Mouse (Mus musculus) CH12.LX (cell line): Measurements from ENCODE around the gene Notch1. TPM values are rescaled to one million over a fixed set of nuclear protein-coding genes. Genes with fewer than 3 reads are reported as not detected.
A peak's percentile ranks its signal among the peaks of the same experiment; 100 is the strongest.

Source experiments
- DNase-seq: peaks from one replicate; pipeline ENCODE4 v3.0.0-alpha.2; 2013; ENCODE audit errors: extremely low read depth
- H3K27ac ChIP-seq: 2 replicates; pipeline ENCODE4 v1.5.1; 2012; ENCODE audit warnings: low read depth, mild to moderate bottlenecking, control low read depth, moderate library complexity; ENCODE audit not compliant: insufficient read depth
- H3K27me3 ChIP-seq: replicated peaks from 2 replicates; pipeline ENCODE3; 2012; ENCODE audit warnings: inconsistent platforms
- H3K36me3 ChIP-seq, 2 experiments: replicated peaks in 1 of 2; 2 replicates each; pipeline versions ENCODE3 to v1.6.1; 2012; ENCODE audit warnings: inconsistent platforms in 1 of 2, low read length in 1 of 2, mild to moderate bottlenecking in 1 of 2, mixed read lengths in 1 of 2, moderate library complexity in 1 of 2; ENCODE audit not compliant: control insufficient read depth in 1 of 2, insufficient read depth in 1 of 2
- H3K4me1 ChIP-seq, 2 experiments: 2 replicates each; pipeline ENCODE4 v1.6.1; 2012; ENCODE audit warnings: inconsistent platforms in 1 of 2, moderate library complexity in 1 of 2; ENCODE audit not compliant: insufficient read depth in 2 of 2, control insufficient read depth in 1 of 2
- H3K4me2 ChIP-seq: 2 replicates; pipeline ENCODE4 v1.6.1; 2012; ENCODE audit warnings: low read depth, mild to moderate bottlenecking, control low read depth; ENCODE audit not compliant: poor library complexity, insufficient read depth, severe bottlenecking
- H3K4me3 ChIP-seq, 3 experiments: fragments of 150-350 bp in 1 of 3; sonication (generic) in 1 of 3; replicated peaks in 1 of 3; 2 replicates each; pipeline versions ENCODE3 to v1.5.1; 2011 to 2012; ENCODE audit warnings: low read depth in 2 of 3, low read length in 2 of 3, mild to moderate bottlenecking in 2 of 3, moderate library complexity in 2 of 3, control low read depth in 1 of 3, improper control_type of control experiment in 1 of 3, inconsistent platforms in 1 of 3, mixed read lengths in 1 of 3; ENCODE audit not compliant: poor library complexity in 1 of 3
- H3K79me2 ChIP-seq: replicated peaks from 2 replicates; pipeline ENCODE4 v1.6.1; 2012; ENCODE audit warnings: mild to moderate bottlenecking, moderate library complexity; ENCODE audit not compliant: control insufficient read depth, poor library complexity, insufficient read depth, severe bottlenecking; ENCODE audit errors: extremely low read depth
- H3K9ac ChIP-seq: 2 replicates; pipeline ENCODE4 v1.6.1; 2012; ENCODE audit warnings: low read depth, mild to moderate bottlenecking, control low read depth, moderate library complexity; ENCODE audit not compliant: insufficient read depth
- H3K9me3 ChIP-seq: replicated peaks from 2 replicates; pipeline ENCODE3; 2012; ENCODE audit warnings: low read length, inconsistent platforms, mixed read lengths
- CHD1 ChIP-seq: IDR thresholded peaks from 2 replicates; pipeline ENCODE4 v1.6.1; 2012; ENCODE audit warnings: low read depth, low read length, improper control_type of control experiment, inconsistent platforms
- CTCF ChIP-seq, 2 experiments: IDR thresholded peaks in 1 of 2; conservative IDR thresholded peaks in 1 of 2; 2 replicates each; pipeline ENCODE4 v1.5.1; 2011 to 2012; ENCODE audit warnings: low read depth in 2 of 2, low read length in 2 of 2, improper control_type of control experiment in 1 of 2, inconsistent platforms in 1 of 2, mild to moderate bottlenecking in 1 of 2, moderate library complexity in 1 of 2
- ELF1 ChIP-seq: IDR thresholded peaks from 2 replicates; pipeline ENCODE4 v1.6.1; 2014; ENCODE audit warnings: low read depth, mild to moderate bottlenecking, inconsistent platforms, low read length, improper control_type of control experiment
- ETS1 ChIP-seq: conservative IDR thresholded peaks from 2 replicates; pipeline ENCODE4 v1.6.1; 2012; ENCODE audit warnings: low read depth, mild to moderate bottlenecking, inconsistent platforms, low read length, improper control_type of control experiment, moderate library complexity
- IRF4 ChIP-seq: IDR thresholded peaks from 2 replicates; pipeline ENCODE4 v1.6.1; 2014; ENCODE audit warnings: low read depth, mild to moderate bottlenecking, inconsistent platforms, low read length, improper control_type of control experiment
- MAFK ChIP-seq: IDR thresholded peaks from 2 replicates; pipeline ENCODE4 v1.6.1; 2011; ENCODE audit warnings: low read length, improper control_type of control experiment; ENCODE audit not compliant: insufficient replicate concordance
- MAX ChIP-seq: IDR thresholded peaks from 2 replicates; pipeline ENCODE4 v1.6.1; 2011; ENCODE audit warnings: low read length, improper control_type of control experiment
- MAZ ChIP-seq: IDR thresholded peaks from 2 replicates; pipeline ENCODE4 v1.6.1; 2012; ENCODE audit warnings: low read depth, mild to moderate bottlenecking, inconsistent platforms, low read length, improper control_type of control experiment, moderate library complexity
- MEF2A ChIP-seq: IDR thresholded peaks from 2 replicates; pipeline ENCODE4 v1.6.1; 2014; ENCODE audit warnings: low read depth, mild to moderate bottlenecking, inconsistent platforms, low read length, improper control_type of control experiment, borderline replicate concordance
- NELFE ChIP-seq: IDR thresholded peaks from 2 replicates; pipeline ENCODE4 v1.6.1; 2011; ENCODE audit warnings: low read depth, low read length, improper control_type of control experiment
- NRF1 ChIP-seq: IDR thresholded peaks from 2 replicates; pipeline ENCODE4 v1.6.1; 2014; ENCODE audit warnings: low read depth, mild to moderate bottlenecking, inconsistent platforms, low read length, improper control_type of control experiment, moderate library complexity
- RAD21 ChIP-seq: IDR thresholded peaks from 2 replicates; pipeline ENCODE4 v1.6.1; 2011; ENCODE audit warnings: low read depth, mild to moderate bottlenecking, low read length, improper control_type of control experiment, moderate library complexity
- TBP ChIP-seq: conservative IDR thresholded peaks from 2 replicates; pipeline ENCODE4 v1.6.1; 2011; ENCODE audit warnings: low read depth, low read length, improper control_type of control experiment
- UBTF ChIP-seq: IDR thresholded peaks from 2 replicates; pipeline ENCODE4 v1.6.1; 2012; ENCODE audit warnings: low read depth, mild to moderate bottlenecking, inconsistent platforms, low read length, improper control_type of control experiment, moderate library complexity
- USF1 ChIP-seq: IDR thresholded peaks from 2 replicates; pipeline ENCODE4 v1.6.1; 2014; ENCODE audit warnings: low read depth, mild to moderate bottlenecking, inconsistent platforms, low read length, improper control_type of control experiment
- USF2 ChIP-seq: conservative IDR thresholded peaks from 2 replicates; pipeline ENCODE4 v1.6.1; 2011; ENCODE audit warnings: low read depth, low read length, improper control_type of control experiment
- ZKSCAN1 ChIP-seq: IDR thresholded peaks from 2 replicates; pipeline ENCODE4 v1.6.1; 2012; ENCODE audit warnings: low read depth, inconsistent platforms, low read length, improper control_type of control experiment, borderline replicate concordance
- ZMIZ1 ChIP-seq: IDR thresholded peaks from 2 replicates; pipeline ENCODE4 v1.6.1; 2012; ENCODE audit warnings: low read depth, mild to moderate bottlenecking, inconsistent platforms, low read length, improper control_type of control experiment
- dilution Hi-C: fragments of 300-500 bp; cut with MboI; formaldehyde crosslinking; loops from 2 replicates; pipeline ENCODE4 v1.14.3; 2020; ENCODE audit warnings: low sequenced_read_pairs; ENCODE audit not compliant: extremely low pct_unique_long_range_greater_than_20kb, extremely low pct_ligation_motif_present
- in situ Hi-C: fragments of 300-500 bp; cut with MboI; formaldehyde crosslinking; loops from 3 replicates; pipeline ENCODE4 v1.14.3; 2019; ENCODE audit warnings: low sequenced_read_pairs, low pct_ligation_motif_present, low pct_unique_long_range_greater_than_20kb, mixed read lengths
- polyA plus RNA-seq: library from polyadenylated mRNA; unstranded; fragments of >175 nt; gene quantifications from 2 replicates; pipeline ENCODE4 v1.2.1, GENCODE M21; 2012; ENCODE audit warnings: low read depth; ENCODE audit not compliant: insufficient read length
- total RNA-seq, 2 experiments: library from RNA; depleted of rRNA; stranded (reverse); fragments of 300-350 nt in 1 of 2; fragments of >200 nt in 1 of 2; gene quantifications; 2 replicates each; pipeline ENCODE4 v1.2.3; 2012 to 2014

Notch1 gene
- total and polyA plus RNA-seq, 3 experiments, result 0.98 to 13.1 (median 3.8) TPM

- TF ChIP-seq ETS1 (peak; percentile 29; the same call in 1 of the 2 replicates), UBTF (peak; percentile 62; the same call in 1 of the 2 replicates), ZKSCAN1 (no peak), TBP (no peak), IRF4 (peak; percentile 57), MEF2A (no peak; the same call in 1 of the 2 replicates), NRF1 (no peak), ELF1 (no peak), MAZ (peak; percentile 81), MAX (no peak), USF1 (no peak), MAFK (no peak), CTCF (conservative IDR thresholded peaks at IDR 0.05 in 1 of 2, IDR thresholded peaks at IDR 0.05 in 1 of 2; ENCODE audit: low read depth in 2 of 2, low read length in 2 of 2) (no peak), USF2 (no peak), RAD21 (no peak; the same call in 1 of the 2 replicates), CHD1 (0 out of 2 replicates have a peak, but pooled peaks have one; percentile 45)
Observed at GRCm38 (mm10) chr2:26502863-26503631, 13.4 kb downstream of the Notch1 start (continued).

GRCm38 (mm10) chr2:26502299-26502862, 14.1 kb downstream of the Notch1 start:
- Histone ChIP-seq H3K9me3 (no peaks in the 10 kb centered on the region), H3K27ac (no peak overlapping the region; the same call in 1 of the 2 replicates), H3K79me2 (peaks cover 22% of the 10 kb centered on the region), H3K27me3 (peaks cover 20% of the 10 kb centered on the region), H3K4me2 (peak overlapping the region; percentile 70), H3K4me3 (peak overlapping the region; percentile 61 to 89 (median 77)), H3K4me1 (peaks cover 35 to 51% of the 10 kb centered on the region in 2 experiments), H3K9ac (peak overlapping the region; percentile 78), H3K36me3 (peaks cover 11 to 35% of the 10 kb centered on the region in 2 experiments)
- in situ Hi-C loops, result no loop called here
- peak; percentile 30 for DNase-seq
- TF ChIP-seq ZMIZ1 (peak; percentile 10; the same call in 1 of the 2 replicates), MAFK (no peak), NELFE (no peak)
- dilution Hi-C loops, result no loop called here
